Mouse (Mus musculus) right cerebral cortex, postnatal 36 days (tissue): ENCODE measurements around the gene Atp6v0a4.
A peak's percentile ranks its signal among the peaks of the same experiment; 100 is the strongest.

Source experiments
- DNase-seq, 2 experiments: peaks; one replicate each; pipeline ENCODE4 v3.0.0; 2022; ENCODE audit warnings: low spot score in 2 of 2, mixed read lengths in 1 of 2

Atp6v0a4 gene

DNA sequence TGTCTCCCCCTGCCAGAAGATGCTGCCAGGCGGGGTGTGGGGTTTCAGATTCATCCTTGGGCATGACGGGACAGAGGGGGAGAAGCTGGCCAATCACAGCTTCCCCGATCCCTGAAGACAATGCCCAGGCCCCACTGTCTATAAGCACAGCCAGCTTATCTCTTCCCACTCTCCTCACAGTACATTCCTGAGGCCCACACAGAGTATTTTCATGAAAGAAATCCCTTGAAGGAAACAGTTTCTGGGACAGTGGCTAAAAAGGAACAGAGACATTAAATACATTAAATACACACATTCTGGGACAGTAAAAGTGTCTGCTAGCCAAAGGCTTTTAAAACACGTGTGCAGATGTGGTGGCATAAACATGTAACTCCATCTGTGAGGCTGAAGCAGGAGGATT lies 44.0 kb downstream of the Atp6v0a4 start:
- no peak for DNase-seq

DNA sequence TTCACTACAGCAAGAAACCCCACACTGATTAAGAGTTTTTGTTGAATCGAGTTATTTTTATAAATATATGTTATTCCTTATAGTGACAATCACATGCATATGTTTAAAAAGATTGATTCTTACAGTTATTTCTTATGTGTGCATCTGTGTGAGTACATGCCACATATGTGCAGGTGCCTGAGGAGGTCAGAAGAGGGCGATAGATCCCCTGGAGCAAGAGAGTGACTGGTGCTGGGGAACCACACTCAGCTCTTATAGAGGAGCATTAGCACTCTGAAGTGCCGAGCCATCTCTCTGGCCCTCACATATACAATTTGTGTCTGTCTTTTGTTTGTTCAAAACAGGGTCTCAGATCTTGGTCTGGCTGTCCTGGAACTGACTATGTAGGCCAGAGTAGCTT lies 50.8 kb downstream of the Atp6v0a4 start:
- no peak for DNase-seq

DNA sequence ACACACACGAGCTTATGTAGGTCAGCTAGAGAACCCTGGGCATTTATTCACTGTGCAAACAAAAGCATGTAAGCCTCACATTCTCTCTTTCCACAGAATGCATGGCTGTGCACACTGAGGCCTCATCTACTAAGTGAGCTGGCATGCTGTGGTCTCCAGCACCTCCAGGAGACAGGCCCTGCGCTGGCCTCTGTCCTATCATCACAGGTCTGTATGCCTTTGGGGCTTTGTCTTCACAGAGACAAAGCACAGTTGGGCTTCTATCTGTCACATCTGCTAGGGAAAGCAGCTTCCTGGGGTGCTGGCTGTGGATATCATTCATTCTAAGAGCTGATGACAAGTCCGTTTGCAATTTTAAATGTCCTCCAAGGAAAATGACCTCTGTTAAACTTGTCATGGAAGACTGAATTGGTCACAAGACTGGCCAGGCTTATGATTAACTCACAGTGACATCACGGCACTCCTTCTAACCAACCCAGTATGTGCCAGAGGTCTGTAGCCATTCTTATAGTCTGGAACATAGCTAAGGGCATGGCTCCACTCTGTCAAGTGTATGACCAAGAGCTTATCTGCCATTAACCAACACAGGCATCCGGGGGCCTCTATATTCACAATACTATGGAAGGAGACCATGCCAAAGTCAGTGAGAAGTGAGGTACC lies 52.1 kb downstream of the Atp6v0a4 start:
- no peak for DNase-seq

- DNase-seq, result no peak
These were observed 53.1 kb downstream of the Atp6v0a4 start for GRCm38 (mm10) chr6:38071256-38071655.

DNA sequence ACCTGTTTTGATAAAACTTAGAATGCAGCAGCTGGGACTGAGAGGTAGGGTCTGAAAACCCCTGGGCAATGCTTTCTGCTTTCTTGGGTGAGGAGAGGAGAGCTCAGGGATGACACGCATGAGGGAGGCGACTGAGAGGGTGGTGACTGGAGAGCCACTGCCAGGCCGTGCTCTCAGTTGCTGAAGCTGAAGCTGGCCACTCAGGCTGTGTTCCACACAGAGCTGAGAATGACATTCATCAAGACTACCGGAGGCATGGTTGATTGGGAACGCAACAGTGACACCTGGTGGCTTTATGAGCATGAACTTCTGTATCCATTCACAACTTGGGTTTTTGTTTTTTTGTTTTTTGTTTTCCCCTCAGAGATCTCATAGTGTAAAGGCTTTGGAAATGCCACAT lies 58.2 kb downstream of the Atp6v0a4 start:
- DNase-seq, result peak; percentile 39 to 50

DNA sequence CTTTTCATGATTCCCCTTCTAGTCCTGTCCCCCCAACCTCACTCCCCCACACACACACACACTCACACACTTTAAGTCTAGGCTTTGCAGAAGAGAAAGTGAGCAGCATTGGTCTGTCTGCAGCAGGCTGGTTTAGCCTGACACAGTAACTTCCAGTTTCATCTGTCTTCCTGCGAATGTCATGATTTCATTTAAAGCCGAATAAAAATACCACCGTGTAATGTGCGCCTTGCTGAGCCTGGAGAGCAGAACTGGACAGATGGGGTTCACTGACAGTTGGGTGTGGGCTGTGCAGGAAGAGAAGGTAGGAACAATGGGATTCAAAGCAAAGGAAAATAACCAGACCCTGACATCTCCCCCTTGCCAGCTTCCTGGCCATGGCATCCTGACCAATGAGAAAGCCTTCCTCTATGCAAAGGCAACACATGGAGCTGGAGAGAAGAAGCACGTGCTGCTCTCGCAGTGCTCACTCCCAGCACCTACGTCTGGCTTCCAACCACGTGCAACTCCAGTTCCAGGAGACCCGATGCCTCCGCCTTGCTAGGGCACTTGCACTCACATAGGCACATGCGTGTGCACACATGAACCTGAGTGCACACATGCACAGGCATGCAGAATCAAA lies 58.8 kb downstream of the Atp6v0a4 start:
- DNase-seq, result peak; percentile 24 to 33

DNA sequence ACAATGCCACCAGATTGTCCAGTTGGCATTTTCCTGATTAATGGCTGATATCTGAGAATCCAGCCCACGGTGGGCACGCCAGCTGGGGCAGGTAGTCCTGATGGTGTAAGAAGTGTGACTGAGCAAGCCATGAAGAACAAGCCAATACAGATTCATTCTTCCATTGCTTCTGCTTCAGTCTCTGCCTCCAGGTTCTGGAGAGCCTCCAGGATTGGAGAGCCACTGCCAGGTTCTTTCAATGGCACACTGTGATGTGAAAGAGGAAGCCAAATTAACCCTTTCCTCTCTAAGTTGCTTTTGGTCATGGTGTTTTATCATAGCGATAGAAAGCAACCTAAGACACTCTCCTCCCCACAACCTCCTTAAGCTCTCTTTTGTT lies 59.3 kb downstream of the Atp6v0a4 start:
- peak; percentile 24 to 49 for DNase-seq

- DNase-seq, result no peak
These were observed 59.8 kb downstream of the Atp6v0a4 start for GRCm38 (mm10) chr6:38064621-38065020.

- DNase-seq, result no peak
These were observed 65.6 kb downstream of the Atp6v0a4 start for GRCm38 (mm10) chr6:38058805-38059204.

GRCm38 (mm10) chr6:38055471-38056330 lies 68.7 kb downstream of the Atp6v0a4 start:
- no peak for DNase-seq

GRCm38 (mm10) chr6:38049601-38050000 lies 74.8 kb downstream of the Atp6v0a4 start:
- no peak for DNase-seq

DNA sequence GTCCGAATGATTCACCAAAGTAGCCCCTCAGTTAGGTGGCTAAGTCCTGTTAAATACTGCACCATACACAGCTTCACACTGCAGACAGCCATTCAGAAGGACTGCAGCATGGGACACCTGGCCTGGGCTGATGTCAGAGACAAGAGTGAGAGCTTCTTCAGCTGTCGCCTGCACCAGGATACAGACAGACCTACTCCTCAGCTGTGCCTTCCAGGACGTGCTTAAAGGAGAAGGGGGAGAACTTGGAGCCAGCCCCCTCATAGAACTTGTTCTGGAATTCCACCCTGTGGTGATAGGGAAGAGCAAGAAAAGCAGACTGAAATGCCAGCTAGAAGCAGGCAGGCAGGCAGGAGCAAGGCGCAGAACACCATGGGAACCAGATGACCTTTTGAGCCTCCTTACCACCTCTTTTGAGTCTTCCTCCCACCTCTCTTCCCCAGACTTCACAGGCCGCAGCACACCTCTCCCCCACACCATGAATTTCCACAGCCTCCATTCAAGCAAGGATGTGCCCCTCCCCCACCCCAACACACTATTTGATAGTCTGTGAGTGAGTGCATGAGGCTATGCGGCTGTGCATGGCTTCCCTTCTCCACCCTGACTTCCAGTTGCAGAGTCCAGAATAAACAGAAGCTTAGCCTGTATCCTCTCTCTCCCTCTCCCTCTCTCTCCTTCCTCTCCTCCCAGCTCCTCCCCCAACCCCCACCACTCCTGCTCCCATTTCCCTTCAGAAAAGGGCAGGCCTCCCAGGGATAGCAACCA lies 75.4 kb downstream of the Atp6v0a4 start:
- no peak for DNase-seq

- DNase-seq, result no peak
These were observed 76.4 kb downstream of the Atp6v0a4 start for GRCm38 (mm10) chr6:38048003-38048402.

DNA sequence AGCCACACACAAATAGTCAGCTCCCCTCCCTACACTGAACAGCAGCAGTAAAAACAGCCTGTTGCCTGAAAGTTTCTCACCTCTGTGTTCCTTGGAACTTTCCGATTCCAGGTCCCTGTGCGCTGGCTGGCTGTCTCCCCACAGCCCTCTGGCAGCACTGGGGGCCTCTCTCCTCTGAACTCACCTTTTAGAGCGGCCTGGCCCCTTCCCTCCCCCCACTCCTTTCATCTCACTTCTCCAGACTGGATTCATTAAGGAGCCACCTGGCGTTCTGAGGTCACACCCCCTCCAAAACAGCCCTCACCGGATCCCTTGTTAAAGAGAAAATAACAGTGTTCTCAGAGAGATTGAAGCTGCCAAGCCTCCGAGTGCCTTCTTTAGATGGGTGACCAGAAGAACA lies 77.5 kb downstream of the Atp6v0a4 start, which contains the start of gene Svopl:
Svopl (minus strand) TSS at position 159 of the 400 bp plus-strand sequence.
- no peak for DNase-seq

- no peak for DNase-seq
These were observed 91.4 kb downstream of the Atp6v0a4 start for GRCm38 (mm10) chr6:38032801-38033566.

DNA sequence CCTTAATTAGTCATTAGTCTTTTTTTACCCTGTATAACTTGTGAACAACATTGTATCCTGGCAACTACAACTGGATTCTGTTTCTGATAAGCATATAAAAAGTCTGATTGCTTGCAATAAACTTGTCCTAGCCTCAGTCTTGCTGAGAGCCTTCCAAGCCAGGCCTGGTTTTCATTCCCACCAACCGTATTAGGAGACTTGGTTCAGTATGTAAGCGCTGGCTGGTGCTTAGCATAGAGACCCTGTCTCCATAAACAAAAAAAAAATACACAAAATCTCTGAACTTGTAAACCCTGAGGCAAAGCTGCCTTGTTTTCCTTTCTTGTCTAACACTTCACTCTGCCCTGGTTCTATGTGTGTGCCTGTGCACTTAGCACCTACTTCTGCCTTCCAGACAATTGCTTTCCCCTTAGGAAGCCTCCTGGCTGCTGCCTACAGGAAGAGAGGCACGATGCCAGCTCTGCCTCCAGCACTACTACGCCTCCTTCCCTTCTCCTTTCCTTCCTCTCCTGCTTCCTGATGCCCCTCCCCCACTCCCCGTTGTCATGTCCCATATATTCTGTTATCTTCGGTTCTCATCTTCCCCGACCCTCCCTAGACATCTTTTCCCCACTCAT lies 92.4 kb downstream of the Atp6v0a4 start:
- peak in 1 of 2 experiments; percentile 18 for DNase-seq

DNA sequence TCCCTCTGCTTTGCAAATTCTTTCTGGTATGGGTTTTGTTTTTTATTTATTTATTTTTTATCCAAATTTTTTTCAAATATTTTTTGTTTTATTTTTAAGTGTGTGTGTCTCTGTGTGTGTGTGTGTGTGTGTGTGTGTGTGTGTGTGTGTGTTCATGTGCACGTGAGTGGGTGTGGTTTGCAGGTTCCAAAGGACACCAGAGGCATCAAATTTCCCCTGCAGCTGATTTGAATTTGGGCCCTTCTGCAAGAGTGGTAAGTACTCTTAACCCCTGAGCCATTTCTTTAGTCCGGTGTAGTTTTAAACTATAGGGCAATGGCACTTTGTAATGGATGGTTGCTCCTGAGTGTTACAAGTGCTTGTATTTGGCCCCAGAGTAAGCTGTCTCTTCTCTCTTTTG lies 96.2 kb downstream of the Atp6v0a4 start:
- no peak for DNase-seq

DNA sequence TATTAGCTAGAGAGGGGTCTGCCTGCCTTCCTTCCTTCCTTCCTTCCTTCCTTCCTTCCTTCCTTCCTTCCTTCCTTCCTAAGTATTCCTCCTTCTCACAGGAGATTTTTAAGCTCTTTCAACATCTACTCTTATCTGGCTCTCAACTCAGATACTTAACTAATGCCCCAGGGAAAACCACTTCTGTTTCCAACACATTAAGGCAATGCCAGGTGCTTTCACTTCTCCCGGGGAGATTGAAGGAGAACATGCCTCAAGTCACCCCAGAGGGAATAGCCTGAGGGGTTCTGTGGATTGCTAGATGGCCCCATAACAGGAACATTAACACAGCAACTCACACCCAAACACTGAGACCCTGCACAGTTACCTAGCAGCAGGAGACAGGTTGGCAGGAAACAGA lies 96.6 kb downstream of the Atp6v0a4 start:
- no peak for DNase-seq

GRCm38 (mm10) chr6:38023284-38023683 lies 101.1 kb downstream of the Atp6v0a4 start:
- no peak for DNase-seq

DNA sequence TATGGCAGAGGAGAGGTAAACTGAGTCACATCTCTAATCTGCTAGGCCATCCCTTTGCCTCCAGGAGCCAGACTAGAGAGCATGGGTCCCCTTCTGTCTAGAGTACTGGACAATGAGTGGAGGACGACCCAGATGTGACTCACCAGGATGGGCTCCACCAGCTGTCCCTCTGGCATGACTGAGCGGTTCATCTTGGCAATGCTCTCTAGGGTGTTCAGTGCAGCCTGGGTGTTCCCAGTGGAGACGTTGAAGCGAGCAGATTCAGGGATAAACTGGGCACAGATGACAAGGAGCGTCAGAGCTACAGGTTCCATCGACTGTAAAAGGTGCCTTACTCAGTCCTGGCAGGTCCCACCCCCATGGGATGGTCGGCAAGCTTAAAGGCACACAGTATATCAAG lies 103.0 kb downstream of the Atp6v0a4 start:
- no peak for DNase-seq

DNA sequence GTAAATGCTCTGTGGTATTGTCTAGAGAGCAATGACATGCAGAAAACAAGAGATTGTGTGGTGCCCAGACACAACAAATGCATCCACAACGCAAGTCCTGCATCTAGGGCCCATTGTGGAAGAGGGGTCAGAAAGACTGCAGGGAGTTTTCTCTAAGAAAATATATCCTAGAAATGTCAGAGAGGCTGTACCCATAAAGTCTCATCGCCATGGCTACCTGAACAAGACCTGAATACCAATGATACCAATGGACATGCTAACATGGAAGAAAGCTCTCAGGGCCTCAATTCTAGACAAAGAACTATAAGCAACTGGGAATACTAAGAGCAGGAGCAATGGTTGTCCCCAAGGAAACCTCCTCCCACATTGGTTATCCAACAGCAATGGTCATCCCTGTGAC lies 111.6 kb downstream of the Atp6v0a4 start:
- DNase-seq, result no peak
